Mouse (Mus musculus) thymus, postnatal 4 days (tissue): Measurements from ENCODE around the gene Ryk.

Source experiments
- DNase-seq: peaks from one replicate; pipeline ENCODE4 v3.0.0; 2021

The Ryk gene

DNA sequence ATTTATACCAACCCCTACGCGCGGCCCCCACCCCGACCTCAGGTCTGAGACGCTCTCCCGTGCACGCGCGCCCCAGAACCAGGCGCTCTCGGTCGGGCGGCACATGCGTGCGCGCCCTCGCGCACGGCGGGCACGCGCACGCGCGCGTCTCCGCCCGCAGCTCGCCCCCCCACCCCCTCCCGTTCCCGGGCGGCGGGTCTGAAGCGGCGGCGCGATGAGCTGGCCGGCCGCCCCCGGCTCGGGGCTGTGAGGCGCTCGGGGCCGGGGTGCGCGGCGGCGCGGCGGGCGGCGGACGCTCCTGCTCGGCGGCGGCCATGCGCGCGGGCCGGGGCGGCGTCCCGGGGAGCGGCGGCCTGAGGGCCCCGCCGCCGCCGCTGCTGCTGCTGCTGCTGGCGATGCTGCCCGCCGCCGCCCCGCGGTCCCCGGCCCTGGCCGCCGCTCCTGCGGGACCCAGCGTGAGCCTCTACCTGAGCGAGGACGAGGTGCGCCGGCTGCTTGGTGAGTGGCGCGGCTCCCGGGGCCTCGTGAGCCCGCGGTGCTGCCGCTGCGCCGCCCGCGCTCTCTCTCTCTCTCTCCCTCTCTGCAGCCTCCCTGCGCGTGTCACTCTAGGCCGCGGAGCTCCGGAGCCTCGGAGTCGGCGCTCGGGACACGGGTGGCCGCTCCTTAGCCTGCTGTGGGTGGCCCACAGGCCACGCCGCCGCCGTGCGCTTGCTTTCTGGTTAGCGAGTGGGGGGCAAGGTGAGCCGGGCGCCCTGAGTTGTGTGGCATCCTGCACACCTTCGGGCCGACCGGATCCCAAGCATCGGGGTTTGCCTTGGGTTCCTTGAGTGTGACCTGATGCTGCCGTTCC is at the start of gene Ryk:
Ryk (plus strand) TSS at position 176 of the 850 bp plus-strand sequence.
- DNase-seq, result peak; percentile 61

DNA sequence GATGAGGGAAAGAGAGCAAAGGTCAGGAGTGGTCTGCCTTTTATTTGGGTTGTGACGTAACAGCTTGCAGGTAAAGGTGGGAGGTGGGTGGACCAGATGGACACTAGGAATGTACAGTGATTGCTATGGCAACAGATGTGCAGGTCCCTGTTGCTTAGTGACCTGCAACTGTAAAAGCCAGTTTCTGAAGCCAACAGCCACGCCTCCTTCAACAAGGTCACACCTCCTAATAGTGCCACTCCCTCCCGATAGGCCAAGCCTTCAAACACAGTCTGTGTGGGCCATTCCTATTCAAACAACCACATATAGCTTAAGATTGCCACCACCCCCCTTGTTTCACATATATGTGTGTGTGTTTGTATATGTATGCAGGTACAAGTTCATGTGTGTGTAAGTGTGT is 45.2 kb upstream of the Ryk start:
- no peak for DNase-seq

DNA sequence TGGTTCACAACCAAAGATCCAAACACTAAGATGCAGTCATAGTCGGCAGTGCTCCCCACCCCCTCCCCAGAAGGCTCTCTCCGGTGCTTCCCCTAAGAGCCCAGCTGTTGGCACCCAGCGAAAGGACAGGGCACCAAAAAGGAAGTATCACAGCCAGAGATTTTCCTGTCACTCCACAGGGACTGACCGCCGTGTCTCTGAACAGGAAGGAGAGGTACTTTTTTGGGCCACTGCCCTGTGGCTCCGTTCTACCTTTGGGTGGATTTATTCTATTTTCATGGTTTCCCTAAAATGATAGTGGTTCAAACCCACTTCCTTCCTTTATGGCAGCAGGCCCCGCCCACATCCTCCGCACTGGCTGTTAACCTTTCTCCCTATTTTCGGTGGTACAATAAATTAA is 42.9 kb upstream of the Ryk start:
- peak; percentile 66 for DNase-seq

DNA sequence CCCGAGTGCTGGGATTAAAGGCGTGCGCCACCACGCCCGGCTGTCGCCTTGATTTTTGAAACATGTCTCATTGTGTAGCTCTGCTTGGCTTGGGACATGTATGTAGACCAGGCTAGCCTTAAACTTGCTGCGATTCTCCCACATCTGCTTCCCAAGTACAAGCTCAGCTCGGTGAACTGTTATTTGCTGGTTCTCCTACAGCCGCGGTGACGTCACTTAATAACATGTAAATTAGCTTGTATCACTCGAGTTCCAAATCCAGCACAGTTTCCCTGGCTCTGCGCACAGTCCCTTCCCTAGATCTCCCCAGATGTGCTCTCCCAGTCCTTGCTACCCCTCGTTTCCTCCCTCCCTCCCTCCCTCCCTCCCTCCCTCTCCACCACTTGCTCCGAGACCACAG is 41.9 kb upstream of the Ryk start:
- no peak for DNase-seq

DNA sequence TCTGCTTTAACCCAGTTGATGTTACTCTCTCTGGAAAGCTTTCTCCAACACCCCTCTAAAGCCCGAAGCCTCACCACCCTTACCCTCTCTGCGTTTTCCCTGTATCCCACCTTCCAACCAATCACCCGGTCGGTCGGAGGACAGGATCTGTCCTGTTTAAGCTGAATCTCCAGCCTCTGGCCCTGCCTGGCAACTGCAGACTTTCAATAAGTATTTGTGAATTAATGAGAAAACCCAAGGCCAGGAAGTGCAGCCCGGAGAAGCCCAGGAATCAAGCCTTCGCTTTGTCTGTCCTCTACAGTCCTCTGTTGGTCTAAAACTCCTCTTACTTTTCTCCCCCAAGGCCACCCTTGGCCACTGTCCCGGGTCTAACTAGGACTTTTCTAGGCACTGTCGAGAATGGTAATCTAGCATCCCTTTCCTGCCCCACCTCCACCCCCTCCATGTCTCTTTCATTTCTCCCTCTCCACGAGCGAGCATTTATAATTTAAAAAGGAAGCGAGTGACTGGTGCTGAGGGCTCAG is 41.4 kb upstream of the Ryk start:
- DNase-seq, result no peak

DNA sequence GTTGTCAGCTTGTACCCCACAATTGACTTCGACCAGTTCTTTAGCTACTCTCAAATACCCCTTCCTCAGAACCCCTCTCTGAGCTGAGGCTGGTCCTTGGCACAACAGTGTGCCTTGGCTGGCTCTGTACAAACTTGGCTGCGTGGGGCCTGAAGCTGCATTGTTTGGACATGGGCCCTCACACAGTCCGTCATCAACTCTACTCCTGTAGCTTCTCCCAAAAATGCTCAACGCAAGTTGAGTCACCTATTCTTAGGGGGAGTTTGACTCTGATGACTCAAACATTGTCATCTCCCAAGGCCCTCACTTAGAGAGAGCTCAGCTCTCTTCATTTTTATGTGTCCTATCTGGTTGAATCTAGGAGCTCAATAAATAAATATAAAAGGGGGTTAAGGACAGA is 36.3 kb upstream of the Ryk start:
- no peak for DNase-seq

DNA sequence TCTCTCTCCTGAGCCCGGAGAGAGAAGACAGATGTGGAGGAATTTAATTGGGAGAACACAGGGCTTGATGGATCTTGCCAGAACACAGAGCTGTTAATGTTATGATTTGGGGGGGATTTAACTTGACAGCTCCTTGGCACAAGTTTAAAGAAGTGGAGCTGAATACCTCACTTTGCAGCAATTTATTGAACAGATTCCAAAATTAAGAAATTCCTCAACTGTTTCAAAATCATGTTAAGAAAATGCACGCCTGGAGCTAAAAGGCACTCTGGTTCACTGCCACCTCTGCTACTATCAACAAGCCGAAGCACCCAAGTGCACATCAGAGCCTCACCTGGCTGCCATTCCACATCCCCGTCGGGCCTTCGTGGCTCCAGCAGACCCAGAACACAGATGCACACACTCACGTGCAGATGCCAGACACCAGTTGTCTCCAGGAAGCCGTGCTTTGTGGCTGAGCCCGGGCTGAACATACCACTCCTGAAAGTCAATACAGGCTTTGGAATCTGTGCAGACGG is 28.6 kb upstream of the Ryk start:
- DNase-seq, result no peak

DNA sequence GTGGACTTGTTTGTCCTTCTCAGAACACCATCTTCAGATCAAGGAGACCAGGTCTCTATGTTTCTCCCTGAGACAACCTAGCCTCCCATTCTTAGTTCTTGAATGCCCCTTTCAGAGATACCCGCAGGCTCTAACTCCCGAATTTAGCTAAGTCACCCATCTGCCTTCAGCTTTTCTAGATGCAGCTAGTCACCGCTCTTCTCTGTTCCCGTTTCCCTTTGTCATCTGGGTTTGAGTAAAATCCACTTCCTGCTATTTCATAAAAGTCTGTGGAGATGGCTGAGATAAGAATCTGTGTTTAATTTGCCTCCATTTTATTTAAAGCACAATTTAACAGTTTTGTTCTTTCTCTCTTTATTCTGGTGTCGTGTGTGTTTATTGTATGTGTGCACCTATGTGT is 23.5 kb upstream of the Ryk start:
- DNase-seq, result no peak

DNA sequence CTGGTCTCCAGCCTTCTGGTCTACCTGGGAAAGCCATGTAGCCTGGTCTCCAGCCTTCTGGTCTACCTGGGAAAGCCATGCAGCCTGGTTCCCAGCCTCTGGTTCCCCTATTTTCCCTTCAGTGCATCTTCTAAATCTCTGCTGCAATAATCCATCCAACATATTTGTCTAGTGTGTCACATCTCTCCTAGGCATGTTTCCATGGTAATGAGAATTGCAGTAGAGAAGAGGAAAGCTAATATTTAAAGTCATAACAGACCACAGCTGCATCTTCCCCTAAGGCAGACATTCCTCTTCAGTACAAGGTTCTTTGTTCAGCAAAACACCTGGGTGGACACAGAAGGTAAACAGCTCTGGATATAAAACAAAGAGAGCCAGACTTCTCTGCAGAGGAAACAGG is 16.5 kb upstream of the Ryk start:
- DNase-seq, result no peak

DNA sequence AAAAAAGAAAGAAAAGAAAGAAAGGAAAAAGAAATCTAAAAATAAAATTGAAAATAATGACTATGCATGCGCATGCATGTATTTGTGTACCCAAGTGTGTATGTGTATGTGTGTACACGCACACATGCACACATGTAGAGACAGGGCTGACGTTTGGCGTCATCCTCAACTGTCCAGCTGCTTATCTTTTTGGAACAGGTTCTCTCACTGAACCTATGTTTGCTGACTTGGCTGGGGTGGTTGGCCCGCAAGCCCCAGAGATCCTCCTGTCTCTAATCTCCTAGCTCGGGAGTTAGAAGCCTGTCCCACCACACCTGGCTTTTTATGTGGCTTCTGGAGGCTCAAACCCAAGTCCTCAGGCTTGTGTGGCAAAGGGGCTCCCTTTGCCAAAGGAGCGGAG is 6.1 kb upstream of the Ryk start:
- no peak for DNase-seq

DNA sequence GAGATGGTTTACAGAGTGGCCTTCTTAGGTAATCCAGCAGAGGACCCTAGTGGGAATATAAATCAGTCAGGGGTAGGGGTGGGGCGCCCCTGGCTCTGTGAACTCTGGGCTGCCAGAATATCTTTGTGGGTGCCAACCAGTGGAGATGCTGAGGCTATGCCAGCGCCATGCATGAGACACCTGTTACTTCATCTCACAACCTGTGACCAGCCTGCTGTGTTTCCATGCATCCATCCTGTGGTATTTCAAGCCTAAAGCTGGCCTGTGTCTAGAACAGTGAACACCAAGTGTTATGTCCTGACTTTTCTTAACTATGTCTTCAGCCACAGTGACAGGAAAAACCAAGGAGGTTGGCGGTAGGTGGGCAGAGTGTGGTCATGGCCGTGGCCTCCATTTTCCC is 3.2 kb upstream of the Ryk start:
- no peak for DNase-seq

DNA sequence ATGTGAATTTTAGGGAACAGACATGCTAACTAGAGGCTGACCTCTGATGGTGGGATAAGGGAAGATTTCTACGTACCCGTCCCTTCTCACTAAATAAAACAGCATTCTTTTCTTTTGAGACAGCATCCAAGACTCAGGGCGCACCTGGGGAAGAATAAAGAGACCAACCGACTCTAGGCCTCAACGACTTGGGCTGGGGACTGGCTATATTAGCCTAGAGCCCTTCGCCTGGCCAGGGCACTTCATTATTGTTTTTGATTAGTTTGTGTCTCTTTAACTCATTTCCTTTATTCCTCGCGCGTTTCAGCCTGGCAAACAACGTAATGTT is 339 bp upstream of the Ryk start:
- DNase-seq, result no peak

DNA sequence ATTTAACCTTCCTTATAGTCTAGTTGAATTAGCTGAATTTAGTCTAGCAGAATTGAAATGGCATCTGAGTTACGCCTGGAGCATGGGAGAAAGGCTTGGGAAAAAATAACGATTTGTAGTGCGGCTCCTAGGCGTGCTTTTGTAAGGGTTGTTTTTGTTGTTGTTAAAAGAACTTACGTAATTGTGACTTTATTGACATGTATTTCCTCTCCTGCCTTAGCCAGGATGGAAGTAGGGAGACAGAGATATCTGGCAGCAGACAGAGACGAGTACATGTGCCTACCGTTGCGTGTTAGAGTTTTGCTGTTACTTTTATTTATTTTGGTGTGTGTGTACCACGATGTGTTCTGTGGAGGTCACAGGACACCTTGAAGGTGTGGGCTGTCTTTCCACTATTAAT is 1.6 kb downstream of the Ryk start:
- DNase-seq, result no peak

DNA sequence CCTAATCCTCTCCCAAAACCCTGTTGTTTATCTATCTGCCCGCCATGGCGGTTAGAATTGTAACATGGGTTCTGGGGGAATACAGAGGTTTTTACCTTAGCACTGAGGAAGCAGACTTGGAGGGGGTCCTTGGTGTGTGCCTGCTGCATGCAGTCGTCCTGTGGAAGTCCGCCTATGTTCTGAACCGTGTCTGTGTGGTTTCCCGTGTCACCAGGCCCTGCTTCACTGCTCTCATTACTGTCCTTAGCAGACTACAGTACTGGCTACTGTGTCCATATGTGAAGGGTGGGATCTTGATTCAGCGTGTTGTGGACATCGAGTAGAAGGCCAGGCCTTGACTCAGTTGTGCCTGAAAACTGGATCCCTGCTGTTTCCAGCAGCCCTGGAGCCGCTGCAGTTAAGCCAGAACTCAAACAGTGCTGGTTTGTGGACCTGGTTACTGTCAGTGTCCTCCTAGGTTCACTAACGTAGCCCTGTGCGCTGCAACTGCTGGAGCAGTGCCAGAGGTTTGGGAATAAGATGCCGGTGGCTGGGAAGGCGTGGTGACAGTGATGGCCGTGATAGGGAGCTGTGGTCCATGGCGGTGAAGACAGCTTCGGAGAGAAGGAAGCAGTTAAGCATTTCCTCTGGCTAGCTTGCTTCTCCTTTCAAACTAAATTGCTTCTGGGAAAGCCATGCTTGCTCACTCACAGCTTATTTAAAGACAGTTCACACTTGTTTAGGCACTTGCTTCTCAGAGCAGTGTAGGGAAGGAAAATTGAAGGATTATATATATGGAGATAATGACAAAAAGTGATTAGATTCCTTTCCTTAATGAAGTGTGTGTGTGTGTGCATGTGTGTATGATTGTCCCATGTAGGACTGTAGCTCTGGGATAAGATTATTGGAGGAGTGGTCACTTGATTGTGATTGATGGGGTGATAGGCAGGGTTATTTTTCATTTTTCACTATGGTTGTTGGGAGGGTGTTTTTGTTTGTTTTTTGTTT is 6.4 kb downstream of the Ryk start:
- no peak for DNase-seq

DNA sequence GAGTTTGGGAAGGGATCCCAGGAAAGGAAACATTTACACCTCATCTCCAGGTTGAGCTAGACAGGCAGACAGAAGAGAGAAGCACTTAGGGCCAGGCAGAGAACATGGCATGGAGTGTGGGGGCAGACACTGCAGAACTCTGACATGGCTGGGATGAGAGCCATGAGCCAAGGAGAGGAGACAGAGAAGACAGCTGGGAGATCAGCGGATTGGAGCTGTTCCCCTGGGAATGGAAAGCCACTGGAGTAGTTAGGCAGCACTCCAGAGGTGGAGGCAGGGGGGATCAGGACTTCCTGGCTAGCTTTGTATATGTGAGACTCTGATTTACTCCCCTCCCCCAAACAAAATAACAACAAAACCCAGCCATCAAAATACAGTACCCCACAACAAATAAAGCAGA is 7.1 kb downstream of the Ryk start:
- no peak for DNase-seq

DNA sequence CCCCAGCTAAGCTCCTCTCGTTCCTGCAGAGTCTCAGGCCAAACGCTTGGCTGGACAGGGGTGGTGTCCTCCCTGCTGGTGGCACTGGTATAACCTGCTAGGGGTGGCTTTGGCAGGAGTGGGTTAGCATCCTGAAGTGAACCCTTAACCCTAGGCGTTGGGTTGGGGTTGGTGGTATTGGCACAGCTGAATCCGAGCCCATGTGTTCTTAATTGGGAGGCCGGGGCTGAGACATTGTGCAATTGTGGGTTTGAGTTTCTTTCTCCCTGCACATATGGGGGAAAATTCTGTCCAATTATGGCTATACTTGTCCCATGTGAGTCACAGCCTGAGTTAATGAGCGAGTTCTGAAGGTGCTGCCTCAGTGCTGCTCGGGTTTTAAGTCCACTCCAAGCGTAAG is 7.8 kb downstream of the Ryk start:
- no peak for DNase-seq

DNA sequence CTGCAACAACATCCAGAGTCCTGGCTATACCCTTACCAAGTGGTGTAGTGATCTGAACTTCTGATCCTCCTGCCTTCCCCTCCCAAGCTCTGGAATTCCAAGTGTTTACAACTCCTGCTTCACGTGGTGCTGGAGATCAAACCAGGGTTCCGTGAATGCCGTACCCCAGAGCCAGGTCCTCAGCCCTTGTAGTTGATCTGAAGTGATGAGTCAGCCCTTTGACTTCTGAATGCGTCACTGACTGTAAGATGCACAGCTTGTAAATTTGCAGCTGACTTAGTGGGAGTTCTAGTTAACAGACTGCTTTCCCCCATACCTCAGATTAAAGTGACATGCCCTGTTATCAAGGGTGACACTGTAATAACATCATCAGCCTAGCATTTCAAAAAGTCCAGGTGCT is 8.9 kb downstream of the Ryk start:
- no peak for DNase-seq

DNA sequence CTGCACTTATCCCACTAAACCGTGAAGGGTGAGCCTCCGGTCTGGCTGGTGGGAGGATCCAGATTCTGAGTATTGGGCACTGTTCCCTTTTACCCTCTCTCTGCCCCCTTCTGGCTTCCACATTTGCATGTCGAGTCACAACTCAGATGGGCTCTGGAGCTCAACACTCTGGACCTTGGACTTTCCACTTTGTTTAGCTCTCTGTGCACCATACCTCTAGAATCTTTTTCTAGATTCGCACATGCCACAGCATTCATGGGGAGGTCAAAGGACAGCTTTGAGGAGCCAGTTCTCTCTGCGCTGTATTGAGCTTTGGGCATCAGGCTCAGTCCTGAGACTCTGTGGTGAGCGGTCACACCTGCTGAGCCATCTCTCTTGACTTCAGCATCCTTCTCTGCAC is 11.1 kb downstream of the Ryk start:
- no peak for DNase-seq

DNA sequence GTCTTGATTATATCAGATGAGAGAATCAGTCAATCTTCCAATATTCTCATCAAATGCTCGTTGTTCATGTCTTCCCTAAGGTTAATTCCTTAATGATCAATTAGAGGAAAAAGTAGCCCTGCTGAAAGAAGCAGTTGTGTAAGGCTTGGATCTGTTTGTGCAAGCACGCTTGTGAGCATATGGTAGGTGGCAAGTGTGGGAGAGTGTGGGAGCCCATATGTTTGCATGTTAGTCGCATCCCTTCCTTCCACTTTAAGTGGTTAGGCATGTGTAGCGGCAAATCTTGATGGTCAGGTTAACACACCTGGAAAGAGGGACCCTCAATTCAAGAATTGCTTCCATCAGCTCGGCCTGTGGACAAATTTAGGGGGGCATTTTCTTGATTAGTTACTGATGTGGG is 11.6 kb downstream of the Ryk start:
- DNase-seq, result no peak

DNA sequence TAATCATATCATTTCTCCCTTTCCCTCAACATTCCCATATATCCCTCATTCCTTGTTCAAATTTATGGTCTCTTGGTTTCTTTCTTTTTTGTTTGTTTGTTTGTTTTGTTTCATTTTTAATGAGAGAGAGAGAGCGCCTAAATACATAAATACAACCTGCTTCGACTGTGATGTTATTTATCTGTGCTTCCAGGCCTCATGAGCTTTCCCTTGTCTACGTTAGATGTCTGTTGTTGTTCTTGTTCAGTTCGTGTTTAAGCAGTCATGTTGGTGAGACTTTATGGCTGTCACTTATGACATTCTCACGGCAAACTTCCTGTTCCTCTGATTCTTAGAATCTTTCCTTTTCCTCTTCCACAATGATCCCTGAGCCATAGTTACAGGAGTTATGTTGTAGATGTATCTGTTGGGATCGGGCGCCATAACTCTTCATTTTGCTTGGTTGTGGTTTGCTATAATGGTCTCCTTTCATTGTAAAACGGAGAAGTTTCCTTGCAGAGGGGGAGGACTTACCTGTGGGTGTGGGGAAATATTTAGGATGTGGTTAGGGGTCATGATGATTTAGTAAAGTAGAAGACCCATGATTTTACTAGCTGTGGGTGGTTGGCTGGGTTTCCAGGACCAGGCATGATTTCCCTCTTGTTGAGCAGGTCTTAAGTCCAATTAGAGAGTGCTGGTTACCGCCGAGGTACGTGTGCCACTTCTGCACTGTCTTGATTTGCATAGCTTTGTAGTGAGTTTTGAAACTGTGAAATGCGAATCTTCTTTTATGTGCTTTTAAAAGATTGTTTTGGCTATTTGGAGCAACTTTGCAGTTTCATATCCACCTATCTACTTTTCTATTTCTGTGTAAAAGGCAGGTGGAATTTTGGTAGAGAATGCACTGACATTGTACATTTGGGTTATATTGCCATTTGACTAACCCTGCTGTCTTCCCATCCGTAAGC is 17.6 kb downstream of the Ryk start:
- no peak for DNase-seq

DNA sequence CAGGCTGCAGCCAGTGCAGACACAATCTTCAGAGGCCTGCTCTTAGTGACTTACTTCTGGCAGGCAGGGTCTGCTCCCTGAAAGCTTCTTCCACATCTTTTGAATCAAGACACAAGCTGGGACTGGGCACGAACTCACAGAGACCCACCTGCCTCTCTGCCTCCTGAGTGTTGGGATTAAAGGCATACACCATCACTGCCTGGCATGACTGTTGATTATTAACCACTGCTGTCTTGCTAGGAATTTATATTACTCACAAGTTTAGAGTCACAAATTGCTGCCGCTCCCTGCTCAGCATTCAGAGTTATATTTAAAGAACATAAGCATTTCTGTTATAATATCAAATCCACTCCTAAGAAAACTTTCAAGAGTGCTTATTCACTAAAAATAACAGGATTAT is 23.1 kb downstream of the Ryk start:
- DNase-seq, result no peak

DNA sequence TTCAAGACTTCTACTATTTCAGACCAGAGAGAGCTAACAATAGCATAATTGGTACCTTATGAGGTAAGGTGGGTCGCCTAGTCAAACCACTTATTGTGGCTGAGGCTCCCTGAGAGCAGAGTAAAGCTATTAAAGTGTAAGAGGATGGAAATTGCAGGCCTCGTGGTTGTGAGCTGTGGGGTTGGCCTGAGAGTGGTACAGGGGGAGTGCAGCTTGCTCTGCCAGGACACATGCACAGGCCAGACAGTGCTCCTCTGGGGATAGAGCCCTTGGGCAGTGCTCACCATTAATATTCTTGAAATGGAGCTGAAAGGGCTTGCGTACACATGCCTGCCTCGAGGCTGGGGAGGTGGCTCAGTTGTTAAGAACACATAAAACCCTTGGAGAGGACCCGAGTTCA is 23.6 kb downstream of the Ryk start:
- no peak for DNase-seq

DNA sequence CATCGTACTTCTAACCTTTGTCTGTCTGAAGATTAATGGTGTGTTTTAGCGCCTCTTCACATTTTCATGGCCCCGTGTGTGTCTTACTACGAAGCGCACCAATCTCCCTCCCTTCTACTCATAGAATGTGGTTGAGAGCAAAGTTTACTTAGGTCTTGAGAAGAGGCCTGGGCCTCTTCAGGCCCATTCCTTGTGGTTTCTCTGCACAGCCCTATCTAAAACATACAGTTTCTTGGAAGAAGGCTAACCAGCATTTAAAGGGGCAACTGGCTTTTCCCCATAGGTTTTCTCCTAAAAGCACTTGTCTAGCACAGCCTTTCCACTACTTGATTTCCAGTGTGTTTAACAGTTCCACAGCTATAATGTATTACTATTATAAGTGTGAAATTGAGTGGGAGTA is 24.7 kb downstream of the Ryk start:
- no peak for DNase-seq
